Mouse (Mus musculus) brain, embryonic 14.5 days (tissue): ENCODE measurements around the gene Tmem100. TPM values are rescaled to one million over a fixed set of nuclear protein-coding genes. Genes with fewer than 3 reads are reported as not detected.

Source experiments
- DNase-seq: peaks from one replicate; pipeline ENCODE4 v3.0.0-alpha.2; 2011; ENCODE audit warnings: low read depth
- CTCF ChIP-seq: fragments of 200-500 bp; IDR thresholded peaks from 2 replicates; pipeline ENCODE4 v1.5.1; 2012; ENCODE audit warnings: inconsistent platforms, mild to moderate bottlenecking, moderate library complexity, borderline replicate concordance; ENCODE audit not compliant: insufficient read depth, insufficient read length; ENCODE audit errors: extremely low read depth
- POLR2A ChIP-seq: fragments of 200-500 bp; IDR thresholded peaks from 2 replicates; pipeline ENCODE4 v1.6.1; 2012; ENCODE audit warnings: mild to moderate bottlenecking, inconsistent platforms, borderline replicate concordance; ENCODE audit not compliant: poor library complexity, insufficient read depth, insufficient read length, severe bottlenecking; ENCODE audit errors: extremely low read depth
- polyA plus RNA-seq: library from polyadenylated mRNA; depleted of rRNA; stranded (reverse); fragments of >200 nt; gene quantifications from 2 replicates; pipeline ENCODE4 v1.2.3, GENCODE M21; 2012

The Tmem100 gene
- polyA plus RNA-seq, 1 experiment = 6.5 TPM

- TF ChIP-seq POLR2A (no peak), CTCF (peak; percentile 62; the same call in 1 of the 2 replicates)
- peak; percentile 73 for DNase-seq
Observed at GRCm38 (mm10) chr11:90019161-90019560, 11.0 kb upstream of the Tmem100 start.

GRCm38 (mm10) chr11:90025891-90026801, 4.0 kb upstream of the Tmem100 start:
- TF ChIP-seq POLR2A (no peak), CTCF (no peak)
- no peak for DNase-seq

DNA sequence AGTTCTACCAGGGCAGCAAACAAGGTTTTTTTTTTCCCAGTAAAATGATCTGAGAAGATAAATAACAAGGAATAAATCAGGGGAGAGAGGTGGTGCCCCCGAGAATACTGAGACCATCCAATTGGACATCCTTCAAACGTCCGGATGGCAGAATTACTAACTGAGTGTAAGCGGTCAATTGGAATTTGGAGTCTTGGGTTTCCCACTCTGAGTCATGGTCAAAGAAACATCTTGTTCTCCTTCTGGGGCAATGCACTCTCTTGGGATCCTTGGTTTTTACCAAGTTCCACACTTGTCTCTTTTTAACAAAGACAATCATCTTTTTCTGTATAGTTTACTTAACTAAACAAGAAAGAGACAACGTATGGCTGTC, 3.4 kb upstream of the Tmem100 start:
- TF ChIP-seq POLR2A = no peak
- TF ChIP-seq CTCF = no peak
- no peak for DNase-seq

- no peak for DNase-seq
Observed at GRCm38 (mm10) chr11:90027216-90027615, 2.9 kb upstream of the Tmem100 start.

DNA sequence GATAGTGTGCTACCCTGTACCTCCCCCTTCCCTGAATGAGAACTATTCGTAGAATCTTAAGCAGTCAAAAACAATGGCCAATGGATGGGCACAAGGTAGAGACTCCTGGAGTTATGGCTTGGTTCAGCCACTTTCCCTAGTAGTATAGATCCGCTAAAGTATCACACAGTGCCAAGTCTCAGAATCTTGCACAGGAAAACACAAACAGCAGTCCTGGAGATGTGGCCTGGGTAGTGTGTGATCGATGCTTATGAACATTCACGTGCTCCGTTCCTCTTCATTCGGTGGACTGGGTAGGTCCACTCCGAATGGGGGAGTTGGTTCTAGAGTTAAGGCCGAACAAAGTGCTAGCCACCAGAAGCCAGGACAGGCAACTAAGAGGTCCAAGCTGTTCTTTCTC, 1.4 kb upstream of the Tmem100 start:
- DNase-seq = no peak
- TF ChIP-seq POLR2A = no peak
- TF ChIP-seq CTCF = no peak

More at GRCm38 (mm10) chr11:90027216-90027615, 2.9 kb upstream of the Tmem100 start:
- no peak for TF ChIP-seq CTCF
- TF ChIP-seq POLR2A = no peak

DNA sequence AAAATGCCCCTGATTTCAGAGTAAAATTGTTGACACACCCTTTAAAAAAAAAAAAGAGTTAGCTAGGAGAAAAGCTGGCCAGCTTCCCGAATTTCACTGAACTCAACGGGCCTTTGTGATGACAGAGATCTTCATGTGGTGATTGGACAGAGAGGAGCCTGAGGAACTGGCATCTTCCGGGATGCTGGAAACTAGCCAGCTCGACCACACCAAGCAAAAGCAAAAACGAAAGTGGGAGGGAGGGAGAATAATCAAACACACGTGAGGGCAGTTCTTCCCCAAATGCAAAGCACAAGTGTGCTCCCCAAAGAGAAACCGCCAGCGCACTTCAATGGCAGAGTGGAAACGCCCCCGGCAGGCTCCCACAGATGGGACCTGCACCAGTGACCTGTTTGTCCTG, 794 bp upstream of the Tmem100 start:
- TF ChIP-seq CTCF (no peak), POLR2A (no peak)
- DNase-seq = peak; percentile 81

DNA sequence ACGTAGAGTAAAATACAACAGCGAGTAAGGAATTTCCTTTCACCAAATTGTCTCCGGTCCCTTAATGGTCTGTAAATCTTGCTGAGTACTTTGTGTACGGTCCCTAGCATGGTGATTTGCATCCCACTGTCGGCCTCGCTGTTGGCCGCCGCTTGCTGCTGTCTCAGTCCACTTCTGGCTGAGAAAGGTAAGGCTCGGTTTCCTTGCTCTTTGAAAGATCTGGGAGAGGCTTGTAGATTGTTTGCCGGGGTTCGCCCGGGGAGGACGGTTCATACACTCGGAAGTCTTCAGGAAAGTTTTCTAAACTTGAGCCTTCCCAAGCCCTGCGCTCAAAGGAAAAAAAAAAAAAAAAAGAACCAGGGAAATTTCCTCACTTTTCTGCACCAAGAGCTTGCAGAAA, 409 bp downstream of the Tmem100 start:
- TF ChIP-seq POLR2A = no peak
- DNase-seq = peak; percentile 89

GRCm38 (mm10) chr11:90031076-90031475, 928 bp downstream of the Tmem100 start:
- no peak for DNase-seq
- TF ChIP-seq POLR2A (no peak), CTCF (no peak)

DNA sequence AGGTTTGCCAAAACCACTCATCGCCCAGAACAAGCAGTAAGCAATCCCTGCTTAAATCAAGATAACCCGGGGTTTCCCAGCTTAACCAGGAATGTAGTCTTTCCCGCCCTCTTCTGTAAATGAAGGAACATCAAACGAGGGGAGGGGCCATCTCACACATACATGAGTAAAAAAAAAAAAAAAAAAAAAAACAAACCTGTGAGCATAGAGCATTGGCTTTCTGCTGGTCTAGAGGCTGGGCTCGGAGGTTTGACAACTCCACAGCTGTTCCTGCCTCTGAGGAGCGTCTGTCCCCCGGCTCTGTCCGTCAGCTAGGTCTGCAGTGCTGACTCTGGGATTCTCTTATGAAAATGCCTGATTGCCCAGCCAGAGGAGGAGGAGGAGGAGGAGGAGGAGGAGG, 2.7 kb downstream of the Tmem100 start:
- DNase-seq = peak; percentile 13
- TF ChIP-seq POLR2A (no peak), CTCF (no peak)

DNA sequence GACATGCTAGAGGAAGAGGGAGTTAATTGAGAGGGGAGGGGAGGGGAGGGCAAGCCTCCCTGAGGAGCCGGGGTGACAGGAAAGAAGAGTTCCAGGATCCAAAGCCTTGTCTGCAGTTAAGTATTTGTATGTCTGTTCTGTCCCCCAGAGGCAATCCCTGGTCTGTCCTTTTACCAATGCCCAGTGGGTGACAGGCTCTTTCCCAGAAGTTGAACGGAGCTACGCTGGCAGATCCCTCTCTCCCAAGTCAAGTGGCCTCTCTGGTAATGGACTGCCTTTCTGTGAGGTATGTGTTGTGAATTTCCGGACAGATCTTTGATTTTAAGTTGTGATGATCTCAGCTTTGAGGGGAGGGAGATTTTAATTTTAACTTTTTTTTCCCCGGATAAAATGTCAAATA, 3.3 kb downstream of the Tmem100 start:
- DNase-seq = no peak
- TF ChIP-seq POLR2A (no peak), CTCF (no peak)

DNA sequence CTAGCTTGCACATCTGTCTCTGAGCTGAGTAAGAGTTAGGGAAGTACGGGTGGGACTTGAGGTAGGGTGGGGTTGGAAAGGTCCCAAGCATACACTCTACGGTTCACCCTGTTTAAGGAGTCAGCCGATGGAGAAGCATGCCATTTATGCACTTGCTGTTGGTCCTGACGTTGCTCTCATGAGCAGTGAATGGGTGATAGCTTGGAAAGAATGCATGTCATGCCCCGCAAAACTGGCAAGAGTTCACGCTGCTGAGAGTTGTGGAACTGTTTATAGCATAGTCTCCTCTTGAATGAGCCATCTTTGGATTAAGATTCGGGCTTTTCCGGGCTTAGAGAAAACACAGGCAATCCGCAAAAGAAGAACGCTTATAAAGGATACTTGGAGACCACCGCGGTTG, 4.5 kb downstream of the Tmem100 start:
- no peak for DNase-seq
- TF ChIP-seq CTCF (no peak), POLR2A (no peak)

- no peak for TF ChIP-seq POLR2A
- no peak for DNase-seq
Observed at GRCm38 (mm10) chr11:90035532-90035931, 5.4 kb downstream of the Tmem100 start.
